Mouse (Mus musculus) layer of hippocampus, adult 9-11 months (tissue): ENCODE measurements around the gene Mmp14.
A peak's percentile ranks its signal among the peaks of the same experiment; 100 is the strongest.

Experiments
- DNase-seq: peaks from one replicate; pipeline ENCODE4 v3.0.0; 2022

The Mmp14 gene

DNA sequence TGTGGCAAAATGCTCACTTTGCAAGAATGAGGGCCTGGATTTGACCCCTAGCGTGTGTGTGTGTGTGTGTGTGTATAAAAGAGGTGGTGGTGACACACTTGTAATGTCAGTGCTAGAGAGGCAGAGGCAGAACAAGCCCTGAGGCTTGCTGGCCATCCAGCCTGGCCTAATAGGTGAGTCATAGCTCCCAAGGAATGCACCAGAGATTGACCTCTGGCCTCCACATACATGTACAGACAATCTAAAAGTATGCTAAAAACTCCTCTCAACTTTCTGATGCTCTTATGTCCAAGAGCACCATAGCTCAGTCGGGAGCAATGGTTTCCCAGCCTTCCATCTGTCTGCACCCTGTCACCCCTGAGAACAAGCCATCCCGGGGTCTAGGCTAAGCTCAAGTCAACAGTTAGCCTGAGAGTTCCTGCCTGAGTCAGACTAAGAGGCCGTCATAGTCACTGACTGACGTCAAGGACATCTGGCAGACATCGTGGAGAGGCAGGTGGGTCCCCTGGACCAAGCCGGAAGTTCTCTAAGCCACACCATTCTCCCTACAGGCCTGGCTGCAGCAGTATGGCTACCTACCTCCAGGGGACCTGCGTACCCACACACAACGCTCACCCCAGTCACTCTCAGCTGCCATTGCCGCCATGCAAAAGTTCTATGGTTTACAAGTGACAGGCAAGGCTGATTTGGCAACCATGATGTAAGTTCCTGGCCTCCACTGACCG, 3.9 kb downstream of the Mmp14 start:
- DNase-seq: no peak

DNA sequence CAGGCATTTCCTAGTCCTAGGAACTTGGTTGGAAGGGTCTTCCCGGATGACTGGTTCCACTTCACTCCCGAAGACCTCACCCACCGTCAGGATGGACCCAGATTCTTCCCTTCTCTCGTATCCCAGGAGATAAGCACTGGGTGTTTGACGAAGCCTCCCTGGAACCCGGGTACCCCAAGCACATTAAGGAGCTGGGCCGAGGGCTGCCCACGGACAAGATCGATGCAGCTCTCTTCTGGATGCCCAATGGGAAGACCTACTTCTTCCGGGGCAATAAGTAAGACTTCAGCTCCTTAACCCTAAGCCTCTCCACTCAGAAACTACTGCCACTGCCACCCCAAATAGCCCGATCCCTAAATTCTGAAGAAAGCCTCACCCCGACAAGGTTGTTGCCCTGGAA, 7.7 kb downstream of the Mmp14 start:
- DNase-seq: no peak

DNA sequence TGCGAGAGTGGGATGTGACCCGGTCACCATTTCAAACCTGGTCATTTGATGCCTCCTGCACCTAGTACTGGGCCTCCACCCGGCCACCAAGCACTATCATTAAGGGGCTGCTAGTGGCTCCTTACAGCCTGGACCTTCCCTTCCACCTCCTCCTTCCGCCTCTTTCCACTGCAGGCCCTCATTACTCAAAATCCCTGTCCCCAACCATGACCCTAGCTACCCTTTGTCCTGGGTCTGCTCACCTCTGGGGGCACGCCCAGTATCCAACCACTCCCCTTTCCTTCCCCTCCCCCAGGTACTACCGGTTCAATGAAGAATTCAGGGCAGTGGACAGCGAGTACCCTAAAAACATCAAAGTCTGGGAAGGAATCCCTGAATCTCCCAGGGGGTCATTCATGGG, 8.2 kb downstream of the Mmp14 start:
- no peak for DNase-seq

DNA sequence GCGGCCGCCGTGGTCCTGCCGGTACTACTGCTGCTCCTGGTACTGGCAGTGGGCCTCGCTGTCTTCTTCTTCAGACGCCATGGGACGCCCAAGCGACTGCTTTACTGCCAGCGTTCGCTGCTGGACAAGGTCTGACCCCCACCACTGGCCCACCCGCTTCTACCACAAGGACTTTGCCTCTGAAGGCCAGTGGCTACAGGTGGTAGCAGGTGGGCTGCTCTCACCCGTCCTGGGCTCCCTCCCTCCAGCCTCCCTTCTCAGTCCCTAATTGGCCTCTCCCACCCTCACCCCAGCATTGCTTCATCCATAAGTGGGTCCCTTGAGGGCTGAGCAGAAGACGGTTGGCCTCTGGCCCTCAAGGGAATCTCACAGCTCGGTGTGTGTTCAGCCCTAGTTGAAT, 9.1 kb downstream of the Mmp14 start:
- no peak for DNase-seq

DNA sequence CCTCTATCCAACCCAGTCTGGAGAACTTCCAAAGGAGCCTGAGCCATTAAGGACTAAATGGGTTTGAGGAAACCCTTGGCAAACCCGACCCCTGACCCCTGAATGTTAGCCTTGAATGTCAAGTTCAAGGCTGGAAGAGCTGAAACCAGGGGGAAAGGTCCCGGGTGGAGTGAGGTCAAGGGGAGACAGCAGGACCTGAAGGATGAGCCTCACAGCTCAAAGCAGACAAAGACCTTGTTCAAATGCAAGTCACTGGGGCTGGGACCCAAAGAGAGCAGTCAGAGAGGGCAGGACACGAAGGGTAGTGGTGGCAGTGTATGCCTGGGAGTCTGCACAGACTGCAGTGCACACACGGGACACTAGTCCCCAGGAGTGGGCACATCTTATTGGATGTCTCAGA, 10.0 kb downstream of the Mmp14 start:
- DNase-seq: no peak

DNA sequence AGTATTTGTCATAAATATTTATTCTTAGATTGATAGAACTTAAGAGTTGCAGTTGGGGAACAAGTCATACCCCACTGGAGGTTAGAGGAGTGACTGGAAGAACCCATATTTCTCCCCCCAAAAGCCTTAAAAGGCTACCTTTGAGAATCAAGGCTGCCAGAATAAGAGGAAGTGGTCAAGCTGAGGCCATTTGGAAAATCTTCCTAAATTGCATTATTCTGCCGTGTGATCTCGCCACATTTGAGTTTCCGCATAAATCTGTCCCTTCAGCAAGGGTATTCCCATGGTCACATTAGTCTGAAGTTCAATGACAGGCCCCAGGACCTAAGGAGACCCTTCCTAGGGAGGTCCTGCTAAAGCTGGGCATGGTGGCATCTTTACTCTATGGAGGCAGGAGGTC, 11.1 kb downstream of the Mmp14 start:
- DNase-seq: no peak

DNA sequence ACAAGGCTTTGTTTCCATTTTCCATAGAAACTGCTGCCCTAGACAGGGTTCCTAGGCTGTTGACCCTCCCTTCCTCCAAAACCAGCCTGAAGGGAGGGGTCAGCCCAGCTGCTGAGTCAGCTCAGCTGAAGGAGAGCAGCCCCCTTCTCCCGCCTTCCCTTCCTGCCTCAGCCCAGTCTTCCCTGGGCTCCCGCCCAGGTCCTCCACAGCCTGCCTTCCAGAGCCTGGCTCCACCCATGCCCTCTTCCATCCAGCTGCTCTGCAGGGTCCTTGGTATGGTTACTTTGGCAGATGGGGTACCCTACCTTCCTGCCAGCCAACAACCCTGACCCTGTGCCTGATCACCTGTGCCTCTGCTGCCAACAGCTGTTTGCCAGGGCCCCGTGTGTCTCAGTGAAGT, 11.8 kb downstream of the Mmp14 start:
- no peak for DNase-seq

DNA sequence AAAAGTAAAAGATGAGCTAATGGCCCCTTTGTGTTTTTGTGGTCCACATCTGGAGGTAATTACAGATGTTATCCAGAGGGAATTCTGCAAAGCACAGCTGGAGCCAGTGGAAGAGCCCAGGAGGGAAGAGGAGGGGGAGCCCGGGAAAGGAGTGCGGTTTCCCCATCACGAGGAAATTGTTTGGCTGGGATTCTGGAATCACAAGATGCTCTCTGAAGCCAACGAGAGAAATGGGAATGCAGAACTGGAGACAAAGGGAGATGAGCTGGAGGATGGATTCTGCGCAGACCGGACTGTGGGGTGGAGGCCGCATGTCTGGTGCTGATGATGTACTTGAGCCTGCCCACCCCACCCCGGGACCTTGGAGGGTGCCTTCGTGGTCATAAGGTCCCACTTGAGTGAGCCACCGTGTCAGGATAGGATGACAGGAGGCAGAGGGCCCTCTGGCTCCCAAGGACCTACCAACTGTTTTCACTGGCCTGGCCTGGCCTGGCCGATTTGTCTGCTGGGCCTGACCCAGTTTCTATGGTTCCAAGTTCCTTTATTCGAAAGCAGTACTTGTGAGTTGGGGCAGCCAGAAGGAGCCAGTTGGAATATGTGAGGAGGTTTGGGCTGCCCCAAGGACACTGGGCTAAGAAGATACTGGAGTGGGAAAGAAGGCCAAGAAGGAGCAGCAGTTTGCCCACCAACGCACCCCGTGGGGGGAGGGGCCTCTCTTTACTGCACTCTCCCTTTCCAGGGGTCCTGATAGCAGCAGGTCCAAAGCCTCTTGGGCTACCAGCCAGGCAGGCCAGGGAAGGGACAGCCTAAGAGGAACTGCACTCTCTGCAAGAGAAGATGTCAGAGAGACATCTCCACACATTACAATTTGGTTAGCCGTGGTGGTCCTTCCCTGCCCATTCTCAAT, 12.6 kb downstream of the Mmp14 start:
- DNase-seq: no peak

DNA sequence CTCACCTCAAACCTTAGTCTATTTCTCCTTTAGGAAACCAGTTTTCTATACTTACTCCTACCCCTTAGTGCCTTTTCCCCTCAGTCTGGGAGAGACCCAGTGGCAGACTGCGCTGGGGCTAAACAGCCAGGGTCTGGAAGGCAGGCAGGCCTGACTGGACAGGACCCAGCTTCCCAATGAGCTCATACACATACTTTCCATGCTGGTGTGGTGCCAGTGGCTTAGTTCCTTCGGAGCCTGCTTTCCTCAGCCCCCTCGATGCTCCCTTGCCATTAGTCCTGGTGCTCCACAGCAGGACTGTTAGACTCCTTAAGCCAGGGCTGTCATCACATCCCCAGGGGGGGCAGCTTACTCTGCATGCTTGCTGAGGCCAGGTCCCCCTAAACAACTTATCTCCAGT, 14.1 kb downstream of the Mmp14 start:
- DNase-seq: no peak

DNA sequence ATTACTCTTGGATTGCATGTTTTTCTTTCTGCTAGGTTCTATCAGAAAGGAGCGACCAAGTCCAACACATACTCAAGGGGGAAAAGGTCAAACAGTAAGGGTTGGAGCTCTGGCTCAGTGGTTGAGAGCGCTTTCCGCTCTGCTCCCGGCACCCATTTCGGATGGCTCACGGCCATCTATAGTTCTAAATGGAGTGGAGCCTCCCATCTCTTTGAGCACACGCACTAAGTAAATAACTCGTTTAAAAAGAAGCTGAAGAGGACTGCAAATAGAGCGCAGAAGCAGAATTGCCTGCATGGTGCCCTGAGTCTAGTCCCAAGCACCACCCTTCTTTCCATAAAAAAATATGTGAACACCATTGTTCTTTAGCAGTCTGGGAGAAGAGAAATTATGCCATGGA, 22.2 kb downstream of the Mmp14 start:
- no peak for DNase-seq

DNA sequence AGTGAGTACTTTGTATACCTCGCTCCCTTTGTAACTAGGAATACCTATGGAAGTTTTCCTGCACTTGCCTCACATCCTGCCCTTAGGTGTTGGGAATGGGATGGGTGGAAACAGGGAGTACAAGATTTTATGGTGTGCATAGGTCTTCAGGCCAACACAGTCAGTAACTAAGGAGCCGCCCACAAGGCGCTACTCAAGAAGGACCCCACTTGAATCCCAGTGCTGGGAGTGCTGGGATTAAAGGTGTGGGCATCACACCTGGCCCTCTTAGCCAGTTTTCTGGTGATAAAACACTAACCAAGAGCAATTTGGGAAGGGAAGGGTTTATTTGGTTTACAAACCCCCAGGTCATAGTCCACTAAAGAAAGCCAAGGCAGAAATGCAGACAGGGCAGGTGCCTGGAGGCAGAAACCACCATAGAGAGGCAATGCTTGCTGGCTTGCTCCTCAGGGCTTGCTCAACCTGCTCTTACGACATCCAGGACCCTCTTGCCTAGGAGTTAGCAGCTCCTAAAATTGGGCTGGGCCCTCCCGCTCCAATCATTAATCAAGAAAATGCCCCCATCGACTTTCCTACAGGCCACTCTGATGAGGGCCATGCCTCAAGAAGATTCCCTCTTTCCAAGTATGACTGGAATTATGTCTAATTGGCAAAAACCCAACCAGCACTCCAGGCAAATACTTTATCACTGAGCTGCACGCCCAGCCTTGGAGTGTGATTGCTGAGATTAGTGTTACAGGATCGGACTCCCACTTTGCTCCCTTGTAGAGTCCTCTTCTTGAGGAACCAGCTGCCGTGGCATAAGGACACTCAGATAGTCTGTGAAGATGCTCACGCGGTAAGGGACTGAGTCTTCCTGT, 23.5 kb downstream of the Mmp14 start:
- no peak for DNase-seq

DNA sequence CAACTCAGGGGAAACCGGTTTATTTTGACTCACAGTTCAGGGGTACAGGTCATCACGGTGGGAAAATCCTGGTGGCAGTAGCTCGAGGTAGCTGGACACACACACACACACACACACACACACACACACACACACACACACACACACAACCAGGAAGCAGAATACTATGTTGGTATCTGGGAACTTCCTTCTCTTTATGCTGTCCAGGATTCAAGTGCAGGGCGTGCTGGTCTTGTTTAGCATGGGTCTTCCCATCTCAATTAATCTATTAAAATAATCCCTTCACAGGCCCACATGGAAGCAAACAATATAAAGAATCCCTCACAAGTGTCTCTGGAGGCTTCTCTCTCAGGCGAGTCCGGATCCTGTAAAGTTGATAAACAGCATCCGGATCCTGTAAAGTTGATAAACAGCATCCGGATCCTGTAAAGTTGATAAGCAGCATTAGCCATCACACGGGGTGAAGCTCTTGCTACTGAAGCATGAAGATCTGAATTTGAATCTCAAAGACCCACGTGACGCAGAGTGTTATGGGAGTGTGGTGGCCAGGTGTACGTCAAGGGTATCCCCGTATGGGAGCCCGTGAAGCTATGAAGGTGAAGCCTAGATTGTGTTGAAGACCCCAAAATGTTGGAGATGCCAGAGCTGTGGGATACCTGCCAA, 26.6 kb downstream of the Mmp14 start:
- DNase-seq: no peak

DNA sequence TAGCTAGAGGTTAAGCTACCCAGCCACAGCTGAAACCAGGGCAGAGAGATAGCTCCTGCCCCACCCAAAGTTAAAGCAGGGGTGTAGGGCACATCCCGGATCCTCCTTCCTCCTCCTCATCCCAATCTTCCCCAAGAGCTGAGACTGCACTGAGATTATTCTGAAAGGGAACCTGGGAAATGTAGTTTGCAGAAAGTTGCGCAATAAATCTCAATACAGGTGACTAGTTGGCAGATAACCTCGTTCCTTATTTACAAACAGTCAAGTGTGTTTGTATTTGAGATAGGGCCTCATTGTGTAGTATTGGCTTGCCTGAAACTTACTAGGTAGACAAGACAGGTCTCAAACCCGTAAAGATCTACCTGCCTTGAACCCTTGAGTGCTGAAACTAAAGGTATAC, 30.7 kb downstream of the Mmp14 start:
- DNase-seq: no peak

DNA sequence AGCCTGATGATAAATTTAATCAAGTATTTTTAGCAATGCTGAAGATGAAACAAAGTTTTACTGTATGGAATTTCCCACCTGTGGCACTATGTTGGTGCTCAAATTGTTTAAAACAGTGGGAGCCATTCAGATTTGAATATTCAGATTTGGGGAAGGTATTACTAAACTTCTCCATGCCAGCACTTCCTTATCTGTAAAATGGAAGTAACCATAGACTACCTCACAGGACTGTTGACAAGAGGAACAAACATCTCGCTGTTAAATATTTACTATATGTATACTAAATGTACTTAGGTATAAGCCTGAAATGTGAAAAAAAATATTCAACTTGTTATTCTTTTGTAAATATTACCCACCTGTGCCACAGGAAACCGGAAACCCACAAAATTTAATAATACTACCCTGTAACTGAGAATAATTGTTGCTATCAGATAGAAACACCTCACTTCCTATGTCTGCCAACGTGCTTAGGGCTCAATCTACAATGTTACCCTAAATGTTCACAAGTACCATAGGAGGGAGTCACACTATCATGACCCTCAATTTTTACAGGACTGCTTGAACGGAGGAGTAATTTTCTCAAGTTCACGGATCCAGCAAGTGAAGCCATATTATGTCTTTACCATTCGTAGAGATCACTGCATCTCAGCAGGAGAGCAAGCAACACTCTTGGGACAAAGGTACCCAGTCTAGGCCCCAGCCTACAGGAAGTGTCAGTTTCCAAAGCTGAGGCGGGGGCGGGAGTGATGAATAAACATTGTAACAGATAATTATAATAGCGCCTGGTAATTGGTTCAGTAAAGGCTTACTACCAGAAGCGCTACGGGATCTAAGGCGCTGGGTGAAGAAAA, 31.9 kb downstream of the Mmp14 start:
- DNase-seq: no peak

DNA sequence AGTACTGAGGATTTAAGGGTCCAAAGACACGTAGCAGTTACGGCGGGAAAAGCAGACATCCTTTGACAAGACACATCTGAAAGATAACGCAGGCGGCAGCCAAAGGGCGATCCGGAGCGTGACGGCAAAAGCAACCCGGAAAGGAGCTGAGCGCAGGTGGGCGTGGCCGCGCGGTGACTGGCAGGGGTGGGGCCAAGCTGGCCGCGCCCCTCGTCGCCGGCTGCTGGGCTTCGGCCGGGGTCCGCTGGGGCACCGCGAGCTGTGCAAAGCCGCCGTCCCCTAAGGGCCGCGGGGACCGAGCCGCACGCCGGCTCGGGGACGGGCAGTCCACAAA, 32.5 kb downstream of the Mmp14 start, which contains the start of gene Lrp10:
Gene Lrp10 (plus strand): TSS at position 179 of the 334 bp plus-strand sequence.
- DNase-seq: peak; percentile 81

DNA sequence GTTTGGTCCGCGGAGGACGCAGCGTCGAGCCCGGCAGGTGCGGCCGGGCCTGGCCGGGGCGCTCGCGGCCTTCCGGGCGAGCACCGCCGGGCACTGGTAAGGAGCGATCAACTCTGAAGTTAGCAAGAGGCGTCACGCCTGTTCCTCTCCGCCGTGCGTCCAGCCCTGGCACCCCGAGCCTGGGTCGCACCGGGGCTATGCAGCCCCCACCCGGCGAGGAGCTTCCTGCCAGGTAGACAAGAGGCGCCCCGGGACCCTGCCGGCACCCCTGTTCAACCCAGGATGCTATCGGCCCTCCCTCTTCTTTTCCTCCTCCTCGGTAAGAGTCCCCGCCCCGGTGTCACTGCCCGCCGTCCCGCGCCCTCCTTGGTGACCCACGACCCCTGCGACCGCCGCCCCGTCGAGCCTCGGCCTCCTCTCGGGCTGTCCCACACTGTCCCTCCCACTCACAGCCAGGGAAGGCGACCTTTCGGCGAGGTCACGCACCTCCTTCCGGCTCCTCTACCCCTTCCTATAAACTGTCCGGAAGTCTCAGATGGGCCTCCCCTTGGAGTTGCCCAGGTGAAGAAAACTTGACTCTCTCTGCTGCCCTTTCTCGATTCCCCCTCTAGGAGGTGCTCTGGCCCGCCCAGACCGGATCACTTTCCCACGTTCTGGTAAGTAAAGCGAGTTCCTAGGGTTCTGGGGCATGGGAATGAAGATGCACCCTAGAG, 33.0 kb downstream of the Mmp14 start:
- DNase-seq: peak; percentile 44

DNA sequence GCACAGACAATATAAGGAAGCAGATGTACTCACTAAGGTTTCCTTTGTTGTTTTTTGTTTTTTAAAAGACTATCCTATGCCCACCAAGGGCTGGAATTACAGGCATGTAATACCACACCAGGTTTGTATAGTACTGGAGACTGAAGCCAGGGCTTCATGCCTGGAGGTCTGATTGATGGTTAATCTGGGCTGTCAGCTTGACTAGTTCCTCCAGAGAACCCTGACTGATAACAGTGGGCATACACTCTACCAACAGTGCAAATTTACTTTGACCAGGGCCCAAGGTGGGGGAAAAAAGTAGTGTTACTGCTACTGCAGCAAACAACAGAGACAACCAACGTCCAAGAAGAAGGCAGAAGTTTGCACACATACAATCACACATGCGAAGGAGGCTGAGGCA, 40.1 kb downstream of the Mmp14 start:
- DNase-seq: no peak

DNA sequence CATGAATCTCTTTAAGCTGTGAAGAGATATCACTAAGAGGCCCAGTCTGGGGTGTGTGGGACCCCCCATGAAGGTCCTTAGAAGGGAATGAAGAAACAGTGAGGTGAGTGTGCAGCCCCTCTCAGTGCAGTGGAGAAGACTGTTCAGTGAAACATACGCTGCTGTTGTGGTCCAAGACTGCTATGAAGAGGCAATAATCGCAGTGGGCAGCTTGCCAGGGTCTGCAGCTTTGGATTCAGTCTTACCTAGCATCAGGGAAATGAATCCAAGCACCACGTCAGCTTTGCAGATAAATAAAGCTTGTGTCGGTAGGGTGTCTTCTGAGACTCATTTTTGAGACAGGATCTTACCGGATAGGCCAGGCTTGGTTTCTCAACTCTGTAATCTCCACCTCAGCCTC, 41.3 kb downstream of the Mmp14 start:
- no peak for DNase-seq

DNA sequence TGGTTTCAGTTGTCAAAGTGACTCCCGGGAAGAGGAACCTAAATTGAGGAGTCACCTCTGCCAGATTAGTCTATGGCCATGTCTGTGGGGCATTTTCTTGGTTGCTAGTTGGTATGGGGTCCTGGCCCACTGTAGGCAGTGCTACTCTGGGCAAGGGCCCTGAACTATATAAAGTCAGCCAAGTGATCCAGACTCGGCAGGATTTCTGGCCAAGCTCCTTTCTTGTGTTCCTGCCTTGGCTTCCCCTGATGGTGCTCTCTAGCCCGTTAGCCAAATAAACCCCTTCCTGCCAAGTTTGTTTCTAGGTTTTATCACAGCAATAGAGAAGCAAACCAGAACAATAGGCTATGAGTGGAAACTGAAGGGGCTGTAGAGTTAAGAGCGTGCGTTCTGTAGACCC, 43.3 kb downstream of the Mmp14 start:
- DNase-seq: no peak

DNA sequence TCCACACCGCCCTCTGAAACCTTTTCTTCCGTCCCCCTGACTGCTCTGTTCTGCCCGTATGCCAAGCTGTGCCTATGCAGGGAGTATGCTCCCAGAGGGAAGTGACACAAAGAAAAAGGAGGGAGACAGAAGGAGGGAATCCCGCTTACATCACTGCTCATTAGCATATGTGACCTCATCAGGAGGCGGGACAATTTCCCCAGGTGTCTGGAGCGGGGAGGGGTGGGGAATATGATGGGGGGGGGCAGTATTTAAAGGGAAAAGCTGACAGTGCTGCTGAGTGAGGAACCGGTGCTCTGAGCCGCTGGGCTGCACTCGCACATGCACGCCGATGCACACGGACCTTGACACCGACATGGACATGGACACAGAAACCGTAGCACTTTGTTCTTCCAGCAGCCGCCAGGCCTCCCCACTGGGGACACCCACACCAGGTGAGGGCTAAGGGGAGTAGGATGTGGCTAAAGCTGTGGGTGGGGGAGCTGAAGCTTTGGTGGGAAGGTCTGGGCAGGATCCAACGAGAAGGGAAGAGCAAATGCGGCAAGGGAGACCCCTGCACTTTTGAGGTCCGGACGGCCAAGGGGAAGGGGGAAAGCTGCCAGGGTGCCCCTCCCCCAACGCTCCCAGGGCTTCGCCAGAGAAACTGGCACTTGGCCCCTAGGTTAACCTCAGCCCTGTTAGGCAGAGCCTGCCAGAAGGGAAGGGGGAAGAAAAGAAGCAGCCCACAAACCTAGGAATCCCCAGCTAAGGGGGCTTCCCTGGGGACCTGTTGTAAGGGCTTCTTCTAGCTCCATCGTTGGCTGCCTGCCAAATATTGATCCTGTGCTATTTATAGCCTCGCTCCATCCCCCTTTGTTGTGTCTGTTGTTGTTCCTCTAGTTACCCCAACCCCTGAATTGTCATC, 44.8 kb downstream of the Mmp14 start, which contains the start of gene Rem2:
Gene Rem2 (plus strand): TSS at position 160 of the 904 bp plus-strand sequence.
- DNase-seq: peak; percentile 64
